Mouse (Mus musculus): ENCODE measurements at regions not wholly inside any gene's neighbourhood (a gene's known extent, or its start where the extent isn't known, plus 50 kb on each side); places are given as distances from the start of the nearest gene placed in this dataset.

- Histone ChIP-seq H3K4me3 (ENCODE audit: low read depth, low read length) (no peak overlapping the region), H3K27me3 (ENCODE audit: control insufficient read depth, insufficient read depth, low read length) (no peaks in the 10 kb centered on the region), H3K27ac (ENCODE audit: insufficient read depth, low read depth, low read length) (no peak overlapping the region), H3K36me3 (ENCODE audit: control insufficient read depth, insufficient read depth, low read length) (no peaks in the 10 kb centered on the region), H3K4me1 (ENCODE audit: control insufficient read depth, insufficient read depth, insufficient read length, low read length) (no peaks in the 10 kb centered on the region)
- WGBS, result 66% methylated on average over 5 of the region's 5 CpGs
- TF ChIP-seq POLR2A (IDR thresholded peaks at IDR 0.05; ENCODE audit: low read depth, low read length), result no peak
- TF ChIP-seq CTCF (IDR thresholded peaks at IDR 0.05; ENCODE audit: extremely low read depth, insufficient read length, insufficient replicate concordance, low read depth, low read length), result no peak
Observed at GRCm38 (mm10) chr17:88341599-88341998, 98.9 kb upstream of the Foxn2 start.

- WGBS, result 84% methylated on average over 17 of the region's 17 CpGs
- H3K4me1 ChIP-seq (ENCODE audit: control insufficient read depth, insufficient read depth, insufficient read length, low read length), result no peaks in the 10 kb centered on the region
Observed at GRCm38 (mm10) chr17:88343091-88343783, 97.3 kb upstream of the Foxn2 start.

GRCm38 (mm10) chr17:88345433-88345832, 95.1 kb upstream of the Foxn2 start:
- no peak for TF ChIP-seq POLR2A (IDR thresholded peaks at IDR 0.05; ENCODE audit: low read depth, low read length)
- no peak for TF ChIP-seq CTCF (IDR thresholded peaks at IDR 0.05; ENCODE audit: extremely low read depth, insufficient read length, insufficient replicate concordance, low read depth, low read length)
- Histone ChIP-seq H3K27ac (ENCODE audit: insufficient read depth, low read depth, low read length) (no peak overlapping the region), H3K27me3 (ENCODE audit: control insufficient read depth, insufficient read depth, low read length) (no peaks in the 10 kb centered on the region), H3K4me3 (ENCODE audit: low read depth, low read length) (no peak overlapping the region), H3K4me1 (ENCODE audit: control insufficient read depth, insufficient read depth, insufficient read length, low read length) (no peaks in the 10 kb centered on the region), H3K36me3 (ENCODE audit: control insufficient read depth, insufficient read depth, low read length) (no peaks in the 10 kb centered on the region)
- 81% methylated on average over 9 of the region's 9 CpGs for WGBS

More at GRCm38 (mm10) chr17:88343091-88343783, 97.3 kb upstream of the Foxn2 start:
- H3K27me3 ChIP-seq (ENCODE audit: control insufficient read depth, insufficient read depth, low read length), result no peaks in the 10 kb centered on the region
- H3K4me3 ChIP-seq (ENCODE audit: low read depth, low read length), result no peak overlapping the region
- TF ChIP-seq POLR2A (IDR thresholded peaks at IDR 0.05; ENCODE audit: low read depth, low read length), result no peak
- H3K27ac ChIP-seq (ENCODE audit: insufficient read depth, low read depth, low read length), result no peak overlapping the region
- H3K36me3 ChIP-seq (ENCODE audit: control insufficient read depth, insufficient read depth, low read length), result no peaks in the 10 kb centered on the region

GRCm38 (mm10) chr17:88346896-88347295, 93.6 kb upstream of the Foxn2 start:
- Histone ChIP-seq H3K27ac (ENCODE audit: insufficient read depth, low read depth, low read length) (no peak overlapping the region), H3K36me3 (ENCODE audit: control insufficient read depth, insufficient read depth, low read length) (no peaks in the 10 kb centered on the region), H3K4me3 (ENCODE audit: low read depth, low read length) (no peak overlapping the region), H3K4me1 (ENCODE audit: control insufficient read depth, insufficient read depth, insufficient read length, low read length) (no peaks in the 10 kb centered on the region), H3K27me3 (ENCODE audit: control insufficient read depth, insufficient read depth, low read length) (no peaks in the 10 kb centered on the region)
- 82% methylated on average over 3 of the region's 3 CpGs for WGBS
- TF ChIP-seq POLR2A (IDR thresholded peaks at IDR 0.05; ENCODE audit: low read depth, low read length), result no peak
- TF ChIP-seq CTCF (IDR thresholded peaks at IDR 0.05; ENCODE audit: extremely low read depth, insufficient read length, insufficient replicate concordance, low read depth, low read length), result no peak

GRCm38 (mm10) chr17:88349825-88350460, 90.6 kb upstream of the Foxn2 start:
- no peaks in the 10 kb centered on the region for H3K4me1 ChIP-seq (ENCODE audit: control insufficient read depth, insufficient read depth, insufficient read length, low read length)
- TF ChIP-seq CTCF (IDR thresholded peaks at IDR 0.05; ENCODE audit: extremely low read depth, insufficient read length, insufficient replicate concordance, low read depth, low read length) (no peak), POLR2A (IDR thresholded peaks at IDR 0.05; ENCODE audit: low read depth, low read length) (no peak)
- H3K36me3 ChIP-seq (ENCODE audit: control insufficient read depth, insufficient read depth, low read length), result no peaks in the 10 kb centered on the region
- no peaks in the 10 kb centered on the region for H3K27me3 ChIP-seq (ENCODE audit: control insufficient read depth, insufficient read depth, low read length)
- no peak overlapping the region for H3K27ac ChIP-seq (ENCODE audit: insufficient read depth, low read depth, low read length)
- WGBS, result 89% methylated on average over 5 of the region's 5 CpGs
- H3K4me3 ChIP-seq (ENCODE audit: low read depth, low read length), result no peak overlapping the region

- Histone ChIP-seq H3K27me3 (ENCODE audit: control insufficient read depth, insufficient read depth, low read length) (no peaks in the 10 kb centered on the region), H3K36me3 (ENCODE audit: control insufficient read depth, insufficient read depth, low read length) (no peaks in the 10 kb centered on the region), H3K4me1 (ENCODE audit: control insufficient read depth, insufficient read depth, insufficient read length, low read length) (no peaks in the 10 kb centered on the region), H3K27ac (ENCODE audit: insufficient read depth, low read depth, low read length) (no peak overlapping the region), H3K4me3 (ENCODE audit: low read depth, low read length) (no peak overlapping the region)
- 74% methylated on average over 5 of the region's 5 CpGs for WGBS
- TF ChIP-seq POLR2A (IDR thresholded peaks at IDR 0.05; ENCODE audit: low read depth, low read length) (no peak), CTCF (IDR thresholded peaks at IDR 0.05; ENCODE audit: extremely low read depth, insufficient read length, insufficient replicate concordance, low read depth, low read length) (no peak)
Observed at GRCm38 (mm10) chr17:88350986-88351385, 89.5 kb upstream of the Foxn2 start.

GRCm38 (mm10) chr17:88352960-88353359, 87.6 kb upstream of the Foxn2 start:
- H3K27ac ChIP-seq (ENCODE audit: insufficient read depth, low read depth, low read length), result no peak overlapping the region
- no peaks in the 10 kb centered on the region for H3K27me3 ChIP-seq (ENCODE audit: control insufficient read depth, insufficient read depth, low read length)
- no peaks in the 10 kb centered on the region for H3K4me1 ChIP-seq (ENCODE audit: control insufficient read depth, insufficient read depth, insufficient read length, low read length)
- TF ChIP-seq CTCF (IDR thresholded peaks at IDR 0.05; ENCODE audit: extremely low read depth, insufficient read length, insufficient replicate concordance, low read depth, low read length) (no peak), POLR2A (IDR thresholded peaks at IDR 0.05; ENCODE audit: low read depth, low read length) (no peak)
- no peaks in the 10 kb centered on the region for H3K36me3 ChIP-seq (ENCODE audit: control insufficient read depth, insufficient read depth, low read length)
- no peak overlapping the region for H3K4me3 ChIP-seq (ENCODE audit: low read depth, low read length)

Measured in small intestine, adult 2 months (tissue).